Mouse (Mus musculus) neural tube, embryonic 12.5 days (tissue): ENCODE data around the gene Dusp2. TPM values are rescaled to one million over a fixed set of nuclear protein-coding genes. Genes with fewer than 3 reads are reported as not detected.

ENCODE experiments used
- ATAC-seq: fragments of 200-750 bp; cut with Nextera tagmentation; 2 replicates; pipeline ENCODE4 v1.8.0; 2017; ENCODE audit warnings: low read depth, mild to moderate bottlenecking, moderate TSS enrichment, moderate library complexity; ENCODE audit not compliant: low FRiP score
- H3K27ac ChIP-seq: fragments of 300-500 bp; sonication (generic); 2 replicates; pipeline ENCODE4 v1.5.1; 2016
- H3K27me3 ChIP-seq: fragments of 300-500 bp; sonication (generic); replicated peaks from 2 replicates; pipeline ENCODE4 v1.6.1; 2016; ENCODE audit warnings: mild to moderate bottlenecking
- H3K36me3 ChIP-seq: fragments of 300-500 bp; sonication (generic); 2 replicates; pipeline ENCODE4 v1.6.1; 2016; ENCODE audit warnings: mild to moderate bottlenecking
- H3K4me1 ChIP-seq: fragments of 300-500 bp; sonication (generic); 2 replicates; pipeline ENCODE4 v1.6.1; 2016
- H3K4me2 ChIP-seq: fragments of 300-500 bp; sonication (generic); replicated peaks from 2 replicates; pipeline ENCODE4 v1.6.1; 2016; ENCODE audit warnings: mild to moderate bottlenecking
- H3K4me3 ChIP-seq: fragments of 300-500 bp; sonication (generic); 2 replicates; pipeline ENCODE4 v1.5.1; 2016
- H3K9ac ChIP-seq: fragments of 300-500 bp; sonication (generic); 2 replicates; pipeline ENCODE4 v1.6.1; 2016; ENCODE audit warnings: mild to moderate bottlenecking
- H3K9me3 ChIP-seq: fragments of 300-500 bp; sonication (generic); 2 replicates; pipeline ENCODE4 v1.6.1; 2016; ENCODE audit warnings: mild to moderate bottlenecking
- WGBS: fragments of 180-500 bp; shearing (Covaris S2); methylation state at CpG from one replicate; pipeline ENCODE4 v1.1.7; 2016; 5-methylcytosine and 5-hydroxymethylcytosine counted together
- polyA plus RNA-seq: library from polyadenylated mRNA; unstranded; fragments of >200 nt; fragmentation: Nextera tagmentation; extraction: Ambion mirVana; gene quantifications from 2 replicates; pipeline ENCODE4 v1.2.1, GENCODE M21; 2016

Dusp2 gene
- polyA plus RNA-seq, 1 experiment from 2014 or later, result 9.7 TPM

GRCm38 (mm10) chr2:127310685-127311084 lies 25.3 kb upstream of the Dusp2 start:
- ATAC-seq, result no peak
- no peak overlapping the region for H3K27ac ChIP-seq
- H3K4me2 ChIP-seq, result no peak overlapping the region
- no peaks in the 10 kb centered on the region for H3K36me3 ChIP-seq
- H3K9me3 ChIP-seq, result no peaks in the 10 kb centered on the region
- H3K4me3 ChIP-seq, result no peak overlapping the region
- no peak overlapping the region for H3K9ac ChIP-seq
- 92% methylated on average over 7 of the region's 7 CpGs for WGBS
- H3K4me1 ChIP-seq, result no peaks in the 10 kb centered on the region
- no peaks in the 10 kb centered on the region for H3K27me3 ChIP-seq

- 84% methylated on average over 1 of the region's 1 CpGs for WGBS
- no peak overlapping the region for H3K4me2 ChIP-seq
- ATAC-seq, result no peak
- no peaks in the 10 kb centered on the region for H3K4me1 ChIP-seq
- no peaks in the 10 kb centered on the region for H3K27me3 ChIP-seq
- no peaks in the 10 kb centered on the region for H3K9me3 ChIP-seq
- no peak overlapping the region for H3K4me3 ChIP-seq
- no peak overlapping the region for H3K9ac ChIP-seq
- no peak overlapping the region for H3K27ac ChIP-seq
- no peaks in the 10 kb centered on the region for H3K36me3 ChIP-seq
These were observed 24.8 kb upstream of the Dusp2 start for GRCm38 (mm10) chr2:127311193-127311592.

- no peaks in the 10 kb centered on the region for H3K36me3 ChIP-seq
- no peak overlapping the region for H3K27ac ChIP-seq
- no peak overlapping the region for H3K9ac ChIP-seq
- H3K9me3 ChIP-seq, result no peaks in the 10 kb centered on the region
- no peak overlapping the region for H3K4me3 ChIP-seq
- no peaks in the 10 kb centered on the region for H3K4me1 ChIP-seq
- H3K4me2 ChIP-seq, result no peak overlapping the region
- H3K27me3 ChIP-seq, result no peaks in the 10 kb centered on the region
- WGBS, result 93% methylated on average over 4 of the region's 4 CpGs
- ATAC-seq, result no peak
These were observed 23.2 kb upstream of the Dusp2 start for GRCm38 (mm10) chr2:127312801-127313200.

- WGBS, result 60% methylated on average over 4 of the region's 4 CpGs
- Histone ChIP-seq H3K27me3 (no peaks in the 10 kb centered on the region), H3K4me1 (no peaks in the 10 kb centered on the region), H3K9ac (no peak overlapping the region), H3K4me3 (no peak overlapping the region), H3K9me3 (no peaks in the 10 kb centered on the region), H3K27ac (no peak overlapping the region), H3K36me3 (no peaks in the 10 kb centered on the region), H3K4me2 (no peak overlapping the region)
- no peak for ATAC-seq
These were observed 22.1 kb upstream of the Dusp2 start for GRCm38 (mm10) chr2:127313878-127314277.

- H3K4me3 ChIP-seq, result no peak overlapping the region
- no peaks in the 10 kb centered on the region for H3K9me3 ChIP-seq
- 79% methylated on average over 6 of the region's 6 CpGs for WGBS
- H3K27me3 ChIP-seq, result no peaks in the 10 kb centered on the region
- H3K4me1 ChIP-seq, result no peaks in the 10 kb centered on the region
- no peaks in the 10 kb centered on the region for H3K36me3 ChIP-seq
- no peak for ATAC-seq
- no peak overlapping the region for H3K27ac ChIP-seq
- H3K9ac ChIP-seq, result no peak overlapping the region
- H3K4me2 ChIP-seq, result no peak overlapping the region
These were observed 21.3 kb upstream of the Dusp2 start for GRCm38 (mm10) chr2:127314467-127315154.

GRCm38 (mm10) chr2:127315155-127315470 lies 20.8 kb upstream of the Dusp2 start:
- H3K4me3 ChIP-seq, result no peak overlapping the region
- no peaks in the 10 kb centered on the region for H3K9me3 ChIP-seq
- no peak overlapping the region for H3K9ac ChIP-seq
- H3K4me1 ChIP-seq, result no peaks in the 10 kb centered on the region
- WGBS, result 94% methylated on average over 1 of the region's 1 CpGs
- H3K27me3 ChIP-seq, result no peaks in the 10 kb centered on the region
- H3K27ac ChIP-seq, result no peak overlapping the region
- H3K4me2 ChIP-seq, result no peak overlapping the region
- ATAC-seq, result no peak
- H3K36me3 ChIP-seq, result no peaks in the 10 kb centered on the region

GRCm38 (mm10) chr2:127316431-127316830 lies 19.5 kb upstream of the Dusp2 start:
- Histone ChIP-seq H3K4me3 (no peak overlapping the region), H3K4me2 (no peak overlapping the region), H3K27ac (no peak overlapping the region), H3K27me3 (no peaks in the 10 kb centered on the region), H3K36me3 (no peaks in the 10 kb centered on the region), H3K9ac (no peak overlapping the region), H3K9me3 (no peaks in the 10 kb centered on the region), H3K4me1 (no peaks in the 10 kb centered on the region)
- 77% methylated on average over 5 of the region's 5 CpGs for WGBS
- ATAC-seq, result no peak

GRCm38 (mm10) chr2:127318136-127318535 lies 17.8 kb upstream of the Dusp2 start:
- Histone ChIP-seq H3K9ac (no peak overlapping the region), H3K4me2 (no peak overlapping the region), H3K4me1 (no peaks in the 10 kb centered on the region), H3K9me3 (no peaks in the 10 kb centered on the region), H3K36me3 (no peaks in the 10 kb centered on the region), H3K27ac (no peak overlapping the region), H3K27me3 (no peaks in the 10 kb centered on the region), H3K4me3 (no peak overlapping the region)
- ATAC-seq, result no peak
- 89% methylated on average over 4 of the region's 4 CpGs for WGBS

- H3K27me3 ChIP-seq, result no peaks in the 10 kb centered on the region
- no peak overlapping the region for H3K9ac ChIP-seq
- H3K27ac ChIP-seq, result no peak overlapping the region
- H3K4me3 ChIP-seq, result no peak overlapping the region
- no peaks in the 10 kb centered on the region for H3K36me3 ChIP-seq
- no peak overlapping the region for H3K4me2 ChIP-seq
- H3K4me1 ChIP-seq, result no peaks in the 10 kb centered on the region
- H3K9me3 ChIP-seq, result no peaks in the 10 kb centered on the region
- no peak for ATAC-seq
- WGBS, result 80% methylated on average over 4 of the region's 4 CpGs
These were observed 16.9 kb upstream of the Dusp2 start for GRCm38 (mm10) chr2:127319071-127319470.

GRCm38 (mm10) chr2:127322671-127323285 lies 13.2 kb upstream of the Dusp2 start:
- no peaks in the 10 kb centered on the region for H3K36me3 ChIP-seq
- H3K9ac ChIP-seq, result no peak overlapping the region
- no peak overlapping the region for H3K4me3 ChIP-seq
- ATAC-seq, result no peak
- no peaks in the 10 kb centered on the region for H3K9me3 ChIP-seq
- H3K27ac ChIP-seq, result no peak overlapping the region
- H3K27me3 ChIP-seq, result no peaks in the 10 kb centered on the region
- no peak overlapping the region for H3K4me2 ChIP-seq
- WGBS, result 76% methylated on average over 6 of the region's 6 CpGs
- H3K4me1 ChIP-seq, result no peaks in the 10 kb centered on the region

GRCm38 (mm10) chr2:127323667-127324066 lies 12.3 kb upstream of the Dusp2 start:
- H3K9me3 ChIP-seq, result no peaks in the 10 kb centered on the region
- WGBS, result 82% methylated on average over 1 of the region's 1 CpGs
- no peak for ATAC-seq

GRCm38 (mm10) chr2:127324456-127324855 lies 11.5 kb upstream of the Dusp2 start:
- H3K4me1 ChIP-seq, result no peaks in the 10 kb centered on the region
- no peak for ATAC-seq
- H3K27me3 ChIP-seq, result no peaks in the 10 kb centered on the region
- WGBS, result 69% methylated on average over 7 of the region's 7 CpGs
- no peak overlapping the region for H3K9ac ChIP-seq
- no peak overlapping the region for H3K4me3 ChIP-seq
- no peaks in the 10 kb centered on the region for H3K9me3 ChIP-seq
- no peak overlapping the region for H3K27ac ChIP-seq
- H3K36me3 ChIP-seq, result no peaks in the 10 kb centered on the region
- no peak overlapping the region for H3K4me2 ChIP-seq

More at GRCm38 (mm10) chr2:127323667-127324066, 12.3 kb upstream of the Dusp2 start:
- Histone ChIP-seq H3K36me3 (no peaks in the 10 kb centered on the region), H3K4me1 (no peaks in the 10 kb centered on the region), H3K4me2 (no peak overlapping the region), H3K9ac (no peak overlapping the region), H3K27me3 (no peaks in the 10 kb centered on the region), H3K4me3 (no peak overlapping the region), H3K27ac (no peak overlapping the region)
